Mouse (Mus musculus): ENCODE measurements around the gene Bmi1.

- TF ChIP-seq CTCF (IDR thresholded peaks at IDR 0.05) = no peak
- TF ChIP-seq POLR2A (IDR thresholded peaks at IDR 0.05; ENCODE audit: insufficient read depth, low read depth, low read length) = no peak
Observed at GRCm38 (mm10) chr2:18692031-18692430, 15.2 kb downstream of the Bmi1 start.
